Mouse (Mus musculus): Measurements from ENCODE around the gene Kcnmb1. TPM values are rescaled to one million over a fixed set of nuclear protein-coding genes. Genes with fewer than 3 reads are reported as not detected.

Kcnmb1 gene
- polyA plus RNA-seq, 1 experiment from 2014 or later: 3.0 TPM

DNA sequence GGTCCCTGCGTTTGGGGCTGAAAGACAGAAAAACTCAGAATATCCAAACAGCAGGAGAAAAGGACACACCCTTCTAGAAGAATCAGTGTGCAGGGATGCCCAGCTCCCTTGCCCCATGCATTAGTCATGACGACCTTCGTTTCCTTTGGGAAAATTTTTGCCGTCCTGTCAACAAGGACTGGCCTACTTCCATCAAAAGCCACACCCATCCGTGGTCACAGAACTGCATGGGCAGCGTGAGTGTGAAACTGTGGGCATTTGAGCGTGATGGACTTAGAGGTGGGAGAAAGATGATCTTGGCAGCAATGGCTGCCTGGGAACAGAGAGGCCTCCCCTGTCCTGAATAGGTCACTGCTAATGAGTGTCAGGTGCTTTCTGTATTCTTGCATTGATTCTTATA lies 9.3 kb downstream of the Kcnmb1 start:
- Histone ChIP-seq H3K9ac (no peak overlapping the region), H3K27me3 (replicated peaks) (no peaks in the 10 kb centered on the region), H3K4me2 (no peak overlapping the region), H3K4me3 (no peak overlapping the region), H3K9me3 (no peaks in the 10 kb centered on the region), H3K27ac (replicated peaks) (no peak overlapping the region), H3K4me1 (peaks cover 4% of the 10 kb centered on the region; the same call in 1 of the 2 replicates), H3K36me3 (no peaks in the 10 kb centered on the region)
- no peak for ATAC-seq (ENCODE audit: extremely low read depth, insufficient number of reproducible peaks, low FRiP score, low TSS enrichment)
- 79% methylated on average over 7 of the region's 7 CpGs for WGBS

DNA sequence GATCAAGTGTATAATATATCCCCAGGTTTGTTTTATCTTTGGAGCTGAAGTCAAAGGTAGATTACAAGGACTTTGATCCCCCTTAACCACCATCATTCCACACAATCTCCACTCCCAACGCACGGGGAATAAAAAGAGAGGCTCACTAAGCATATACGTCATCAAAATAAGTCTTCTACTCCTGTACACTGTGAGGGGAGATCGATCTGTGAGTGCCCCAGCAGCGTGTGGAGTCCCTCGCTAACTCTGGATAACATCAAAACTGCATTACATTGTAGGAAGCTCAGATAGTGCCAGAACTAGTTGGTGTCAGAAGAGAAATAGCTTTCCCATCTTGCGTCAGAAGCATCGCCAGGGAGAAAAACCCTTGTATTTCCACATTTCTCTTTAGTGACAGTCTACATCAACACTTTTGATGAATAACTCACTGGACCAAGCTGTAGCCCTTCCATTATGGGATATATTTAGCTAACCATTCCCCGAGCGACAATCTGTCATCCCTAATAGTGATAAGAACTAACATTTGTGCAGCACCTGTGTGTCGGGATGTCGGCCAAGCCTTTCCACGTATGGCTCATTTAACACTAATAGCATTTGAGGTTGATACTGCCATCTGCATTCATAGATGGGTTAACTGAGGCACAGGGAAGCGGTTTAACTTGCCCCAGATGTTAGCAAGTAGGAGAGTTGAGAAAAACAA lies 11.7 kb downstream of the Kcnmb1 start:
- Histone ChIP-seq H3K4me3 (no peak overlapping the region), H3K4me2 (no peak overlapping the region), H3K36me3 (no peaks in the 10 kb centered on the region), H3K27ac (replicated peaks) (no peak overlapping the region), H3K27me3 (replicated peaks) (no peaks in the 10 kb centered on the region), H3K4me1 (peaks cover 4% of the 10 kb centered on the region; the same call in 1 of the 2 replicates), H3K9me3 (no peaks in the 10 kb centered on the region), H3K9ac (no peak overlapping the region)
- ATAC-seq (ENCODE audit: extremely low read depth, insufficient number of reproducible peaks, low FRiP score, low TSS enrichment): no peak
- WGBS: 60% methylated on average over 14 of the region's 14 CpGs

DNA sequence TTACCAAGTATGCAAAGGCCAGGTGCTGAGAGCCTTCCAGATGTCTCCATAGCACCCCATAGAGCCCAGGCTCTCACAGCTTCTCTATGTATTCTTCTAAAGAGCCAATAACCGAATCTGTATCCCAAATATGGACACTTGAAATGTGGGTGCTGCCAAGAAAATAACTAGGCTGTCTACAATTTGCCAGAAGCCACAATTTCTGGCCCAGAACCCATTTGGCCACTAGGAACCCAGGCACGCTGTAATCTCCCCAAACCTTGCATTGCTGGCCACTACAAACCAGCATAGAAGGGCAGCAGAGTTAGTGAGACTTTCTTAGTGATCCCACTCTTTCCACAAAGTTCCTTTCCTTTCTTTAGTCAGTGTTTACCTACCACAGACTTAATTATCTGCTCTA lies 12.3 kb downstream of the Kcnmb1 start:
- Histone ChIP-seq H3K4me1 (peaks cover 4% of the 10 kb centered on the region; the same call in 1 of the 2 replicates), H3K4me2 (no peak overlapping the region), H3K27me3 (replicated peaks) (no peaks in the 10 kb centered on the region), H3K9ac (no peak overlapping the region), H3K9me3 (no peaks in the 10 kb centered on the region), H3K4me3 (no peak overlapping the region), H3K36me3 (no peaks in the 10 kb centered on the region), H3K27ac (replicated peaks) (no peak overlapping the region)
- no peak for ATAC-seq (ENCODE audit: extremely low read depth, insufficient number of reproducible peaks, low FRiP score, low TSS enrichment)
- 81% methylated on average over 2 of the region's 2 CpGs for WGBS

DNA sequence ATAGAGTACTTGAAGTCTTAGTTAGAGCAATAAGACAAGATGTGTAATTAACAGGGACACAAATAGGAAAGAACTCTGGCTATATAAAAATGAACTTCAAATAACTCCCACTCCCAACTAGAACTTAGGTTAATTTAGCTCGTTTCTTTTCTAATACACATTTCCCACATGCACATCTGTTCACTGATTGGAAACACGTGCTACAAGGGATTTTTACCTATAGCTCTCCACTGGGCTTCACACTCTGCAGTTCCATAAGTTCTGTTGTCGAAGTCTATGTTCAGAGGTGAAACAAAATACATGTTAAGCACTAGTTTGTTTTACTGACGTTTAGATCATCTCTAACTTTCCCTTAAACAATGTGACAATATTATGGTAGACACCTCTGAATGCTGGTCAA lies 17.3 kb downstream of the Kcnmb1 start:
- Histone ChIP-seq H3K4me1 (peaks cover 6% of the 10 kb centered on the region; the same call in 1 of the 2 replicates), H3K27me3 (replicated peaks) (no peaks in the 10 kb centered on the region), H3K9ac (no peak overlapping the region), H3K4me3 (no peak overlapping the region), H3K27ac (replicated peaks) (no peak overlapping the region), H3K9me3 (no peaks in the 10 kb centered on the region), H3K36me3 (no peaks in the 10 kb centered on the region), H3K4me2 (no peak overlapping the region)
- WGBS: 66% methylated on average over 4 of the region's 4 CpGs
- ATAC-seq (ENCODE audit: extremely low read depth, insufficient number of reproducible peaks, low FRiP score, low TSS enrichment): no peak

DNA sequence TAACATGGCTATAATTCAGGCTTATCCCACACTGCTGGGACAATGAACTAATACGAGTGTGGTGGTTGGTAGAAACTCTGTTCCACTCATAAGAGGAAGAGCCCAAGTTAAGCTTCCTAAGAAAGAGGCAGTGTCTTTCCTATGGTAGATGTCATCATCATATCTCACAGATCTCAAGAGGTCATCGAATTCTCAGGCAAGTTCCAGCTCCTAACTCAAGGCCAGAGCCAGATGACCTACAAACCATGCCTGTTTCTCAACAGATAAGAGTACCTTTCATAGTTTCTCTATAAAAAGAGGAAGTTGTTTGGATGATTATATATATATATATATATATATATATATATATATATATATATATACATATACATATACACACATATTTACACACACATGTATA lies 23.7 kb downstream of the Kcnmb1 start:
- ATAC-seq (ENCODE audit: extremely low read depth, insufficient number of reproducible peaks, low FRiP score, low TSS enrichment): no peak

DNA sequence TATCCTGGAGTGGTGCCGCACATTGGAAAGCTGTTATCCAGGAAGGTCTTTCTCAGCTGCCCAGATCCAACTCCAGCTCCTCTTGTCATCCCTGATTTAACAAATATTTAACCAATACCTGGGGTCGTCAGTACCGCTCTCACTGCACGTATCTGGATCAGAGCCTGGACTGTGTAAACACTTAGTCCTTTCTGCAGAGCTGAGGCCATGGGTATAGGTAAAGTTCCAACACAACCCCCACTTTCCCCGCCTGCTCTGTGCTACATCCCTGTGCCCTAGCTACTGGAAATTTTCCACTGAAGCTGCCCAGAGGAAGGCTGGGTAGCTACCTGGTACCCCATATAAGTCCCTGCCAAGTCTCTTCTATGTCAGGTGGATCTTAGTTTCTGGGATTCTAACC lies 27.2 kb downstream of the Kcnmb1 start:
- H3K9me3 ChIP-seq: no peaks in the 10 kb centered on the region
- H3K27ac ChIP-seq (replicated peaks): no peak overlapping the region
- H3K27me3 ChIP-seq (replicated peaks): peaks cover 46% of the 10 kb centered on the region
- 81% methylated on average over 5 of the region's 5 CpGs for WGBS
- H3K9ac ChIP-seq: no peak overlapping the region
- H3K4me3 ChIP-seq: no peak overlapping the region
- no peaks in the 10 kb centered on the region for H3K36me3 ChIP-seq
- ATAC-seq (ENCODE audit: extremely low read depth, insufficient number of reproducible peaks, low FRiP score, low TSS enrichment): no peak
- H3K4me1 ChIP-seq: peaks cover 17% of the 10 kb centered on the region; the same call in 1 of the 2 replicates
- H3K4me2 ChIP-seq: no peak overlapping the region

More for the DNA sequence above, 23.7 kb downstream of the Kcnmb1 start:
- H3K4me2 ChIP-seq: no peak overlapping the region
- no peaks in the 10 kb centered on the region for H3K9me3 ChIP-seq
- 78% methylated on average over 2 of the region's 2 CpGs for WGBS
- no peaks in the 10 kb centered on the region for H3K36me3 ChIP-seq
- H3K4me1 ChIP-seq: peaks cover 4% of the 10 kb centered on the region; the same call in 1 of the 2 replicates
- H3K27me3 ChIP-seq (replicated peaks): peaks cover 12% of the 10 kb centered on the region; the same call in 1 of the 2 replicates
- no peak overlapping the region for H3K4me3 ChIP-seq
- no peak overlapping the region for H3K9ac ChIP-seq
- no peak overlapping the region for H3K27ac ChIP-seq (replicated peaks)

DNA sequence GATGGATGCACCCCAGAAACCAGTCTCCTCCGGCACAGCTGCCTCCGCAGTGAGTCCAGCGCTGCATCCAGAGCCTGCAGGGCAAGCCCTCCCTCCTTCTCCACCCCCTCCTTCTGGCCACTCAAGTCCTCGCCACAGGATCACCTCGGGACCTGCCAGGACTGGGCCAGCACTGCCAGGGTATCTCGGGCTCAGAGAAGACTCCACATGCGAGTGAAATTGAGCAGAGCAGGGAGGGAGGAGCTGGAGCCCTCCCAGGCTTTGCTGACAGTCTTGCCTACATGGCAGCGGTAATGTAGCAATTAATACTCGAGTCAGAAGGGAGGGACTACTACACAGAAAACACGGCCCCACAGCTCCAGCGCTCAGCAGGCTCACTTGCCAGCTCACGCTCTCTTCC lies 30.1 kb downstream of the Kcnmb1 start, which contains the start of gene Kcnip1:
TSS of gene Kcnip1 (minus strand) at position 215 of the 400 bp plus-strand sequence.
- peak within 1 kb of the TSS; percentile 52 for H3K4me2 ChIP-seq
- H3K4me3 ChIP-seq: peak within 1 kb of the TSS; percentile 20; the same call in 1 of the 2 replicates
- peaks cover 56% of the 10 kb centered on the region for H3K27me3 ChIP-seq (replicated peaks)
- no peaks in the 10 kb centered on the region for H3K36me3 ChIP-seq
- H3K9ac ChIP-seq: 0 out of 2 replicates have a peak within 1 kb of the TSS, but pooled peaks have one; percentile 21
- no peak within 1 kb of the TSS for H3K27ac ChIP-seq (replicated peaks)
- no peaks in the 10 kb centered on the region for H3K9me3 ChIP-seq
- ATAC-seq (ENCODE audit: extremely low read depth, insufficient number of reproducible peaks, low FRiP score, low TSS enrichment): no peak
- peaks cover 17% of the 10 kb centered on the region; the same call in 1 of the 2 replicates for H3K4me1 ChIP-seq
- 23% methylated on average over 12 of the region's 12 CpGs for WGBS

DNA sequence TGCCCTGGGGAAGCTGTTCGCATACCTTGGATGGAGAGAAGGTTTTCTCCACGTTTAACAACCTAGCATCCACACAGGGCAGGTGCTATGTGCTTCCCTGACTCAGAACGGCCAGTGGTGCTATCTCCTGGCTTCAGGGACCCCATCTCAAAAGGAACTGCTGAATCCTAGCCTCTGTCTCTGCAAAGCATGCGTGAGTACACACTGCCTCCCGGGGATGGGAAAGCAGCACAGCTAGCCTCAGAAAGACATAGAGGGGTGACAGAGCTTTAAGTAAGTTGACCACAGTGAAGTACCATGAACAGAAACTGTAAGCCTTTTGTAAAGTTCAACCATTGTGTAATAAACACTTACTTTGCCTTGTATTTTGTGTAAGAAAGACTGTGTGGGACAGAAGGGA lies 30.7 kb downstream of the Kcnmb1 start:
- H3K27me3 ChIP-seq (replicated peaks): peaks cover 59% of the 10 kb centered on the region
- H3K27ac ChIP-seq (replicated peaks): no peak overlapping the region
- H3K9me3 ChIP-seq: no peaks in the 10 kb centered on the region
- no peak overlapping the region for H3K4me3 ChIP-seq
- no peaks in the 10 kb centered on the region for H3K36me3 ChIP-seq
- H3K9ac ChIP-seq: no peak overlapping the region
- no peak for ATAC-seq (ENCODE audit: extremely low read depth, insufficient number of reproducible peaks, low FRiP score, low TSS enrichment)
- peaks cover 17% of the 10 kb centered on the region; the same call in 1 of the 2 replicates for H3K4me1 ChIP-seq
- 44% methylated on average over 5 of the region's 5 CpGs for WGBS
- H3K4me2 ChIP-seq: peak overlapping the region; percentile 52

DNA sequence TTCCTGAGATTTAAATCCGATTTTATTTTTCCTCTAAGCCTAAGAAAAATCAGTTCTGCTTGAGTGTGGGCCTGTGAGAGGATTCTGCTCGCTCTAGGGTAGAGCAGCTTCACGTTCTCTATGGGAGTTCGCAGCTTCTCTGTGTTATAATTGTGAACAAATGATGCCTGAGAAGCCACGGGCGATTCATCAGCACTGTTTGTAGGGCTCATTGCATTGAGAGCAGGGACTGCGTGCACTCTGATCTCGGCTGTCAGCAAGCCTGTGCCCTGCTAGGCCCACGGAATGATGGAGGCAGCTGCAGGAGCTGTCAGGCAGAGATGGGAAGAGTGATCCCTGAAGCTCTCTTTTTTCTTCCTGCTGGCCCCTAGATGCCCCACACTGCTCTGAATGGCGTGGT lies 35.4 kb downstream of the Kcnmb1 start:
- ATAC-seq (ENCODE audit: extremely low read depth, insufficient number of reproducible peaks, low FRiP score, low TSS enrichment): no peak
- peaks cover 42% of the 10 kb centered on the region for H3K27me3 ChIP-seq (replicated peaks)
- H3K36me3 ChIP-seq: no peaks in the 10 kb centered on the region
- H3K9me3 ChIP-seq: no peaks in the 10 kb centered on the region
- H3K4me2 ChIP-seq: no peak overlapping the region
- 56% methylated on average over 10 of the region's 10 CpGs for WGBS
- no peak overlapping the region for H3K27ac ChIP-seq (replicated peaks)
- no peak overlapping the region for H3K4me3 ChIP-seq
- H3K4me1 ChIP-seq: 0 out of 2 replicates have a peak, but pooled peaks cover 1% of the 10 kb centered on the region
- no peak overlapping the region for H3K9ac ChIP-seq

DNA sequence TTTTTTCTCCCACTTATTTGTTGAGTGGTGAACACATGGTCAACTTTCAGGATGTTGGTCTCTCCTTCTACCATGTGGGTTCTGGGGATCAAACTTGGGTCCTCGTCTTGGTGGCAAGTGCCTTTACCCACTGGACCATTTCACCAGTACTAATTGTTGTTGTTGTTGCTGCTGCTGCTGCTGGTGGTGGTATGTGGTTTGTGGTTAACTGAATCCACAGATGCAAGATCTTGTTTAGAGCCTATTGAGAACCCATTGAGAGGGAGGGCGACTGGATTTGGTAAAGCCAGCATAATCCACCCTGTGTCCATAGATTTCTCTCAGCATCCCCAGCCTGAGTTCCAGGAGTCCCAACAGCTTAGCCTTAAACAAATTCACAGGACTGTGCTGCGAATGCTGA lies 37.6 kb downstream of the Kcnmb1 start:
- WGBS: 56% methylated on average over 3 of the region's 3 CpGs
- H3K9me3 ChIP-seq: no peaks in the 10 kb centered on the region
- H3K4me2 ChIP-seq: no peak overlapping the region
- H3K27ac ChIP-seq (replicated peaks): no peak overlapping the region
- no peak overlapping the region for H3K4me3 ChIP-seq
- ATAC-seq (ENCODE audit: extremely low read depth, insufficient number of reproducible peaks, low FRiP score, low TSS enrichment): no peak
- H3K36me3 ChIP-seq: no peaks in the 10 kb centered on the region
- H3K9ac ChIP-seq: no peak overlapping the region
- peaks cover 20% of the 10 kb centered on the region for H3K27me3 ChIP-seq (replicated peaks)
- H3K4me1 ChIP-seq: no peaks in the 10 kb centered on the region

DNA sequence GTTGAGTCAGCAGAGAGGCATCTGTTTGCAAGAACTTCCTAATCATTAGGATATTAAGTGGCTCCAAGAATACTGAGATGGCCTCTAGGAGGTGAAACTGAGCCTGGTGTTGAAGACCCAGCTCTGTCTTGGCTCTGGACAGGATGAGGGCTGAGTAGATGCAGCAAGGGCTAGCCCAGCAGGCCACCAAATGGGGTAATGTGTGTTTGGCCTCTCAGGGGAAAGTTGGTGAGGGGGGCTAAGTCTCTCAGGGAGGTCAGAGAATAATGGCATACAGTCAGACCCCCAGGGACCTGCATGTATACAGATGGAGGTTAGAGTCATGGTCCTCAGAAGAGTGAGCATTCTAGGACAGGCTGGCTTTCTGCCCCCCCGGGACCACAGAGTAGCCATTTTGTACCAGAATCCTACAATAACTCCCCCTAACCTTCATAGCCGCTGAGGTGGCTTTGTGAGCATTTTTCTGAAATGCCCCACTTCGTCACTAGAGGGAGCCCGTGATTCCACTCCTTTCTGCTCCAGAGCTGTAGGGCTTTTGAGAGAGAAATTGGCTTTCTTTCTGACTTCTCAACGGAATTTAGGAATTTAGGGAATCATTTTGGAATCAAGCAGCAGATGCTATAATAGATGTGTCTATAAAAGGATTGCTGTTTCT lies 39.3 kb downstream of the Kcnmb1 start:
- 4% methylated on average over 5 of the region's 5 CpGs for WGBS
- no peak overlapping the region for H3K4me3 ChIP-seq
- no peak for ATAC-seq (ENCODE audit: extremely low read depth, insufficient number of reproducible peaks, low FRiP score, low TSS enrichment)

More for the DNA sequence above, 39.3 kb downstream of the Kcnmb1 start:
- no peaks in the 10 kb centered on the region for H3K9me3 ChIP-seq
- no peak overlapping the region for H3K27ac ChIP-seq (replicated peaks)
- no peak overlapping the region for H3K4me2 ChIP-seq
- H3K4me1 ChIP-seq: no peaks in the 10 kb centered on the region
- H3K36me3 ChIP-seq: no peaks in the 10 kb centered on the region
- H3K9ac ChIP-seq: no peak overlapping the region
- peaks cover 18% of the 10 kb centered on the region for H3K27me3 ChIP-seq (replicated peaks)

All from heart, embryonic 13.5 days (tissue).